Mouse (Mus musculus) ovary, postnatal 14 days (tissue): ENCODE measurements at regions not wholly inside any gene's neighbourhood (a gene's known extent, or its start where the extent isn't known, plus 50 kb on each side); places are given as distances from the start of the nearest gene placed in this dataset.

Experiments used
- DNase-seq: peaks from one replicate; pipeline ENCODE4 v3.0.0; 2022; ENCODE audit warnings: low spot score

- DNase-seq, result no peak
Measured at GRCm38 (mm10) chr3:154513566-154513965, 82.9 kb upstream of the Cryz start.

DNA sequence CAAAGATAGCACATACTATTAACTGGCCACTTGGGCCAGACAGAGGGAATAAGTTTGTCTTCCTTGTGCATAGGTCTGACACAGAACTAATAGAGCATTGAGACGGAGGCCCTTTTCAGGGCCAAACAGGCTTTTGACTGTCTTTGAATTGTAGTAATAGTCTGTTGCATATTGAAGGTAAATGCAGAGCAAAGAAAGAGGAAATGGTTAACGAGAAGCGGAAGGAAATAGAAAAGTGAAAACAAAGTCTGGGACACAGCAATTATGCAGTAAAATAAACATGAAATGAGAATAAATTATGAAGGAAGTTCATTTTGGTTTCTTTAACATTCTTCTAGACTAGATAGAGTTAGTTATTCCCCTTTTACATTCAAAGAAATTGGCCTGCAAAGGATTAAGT is 86.4 kb upstream of the Cryz start:
- DNase-seq, result no peak

DNA sequence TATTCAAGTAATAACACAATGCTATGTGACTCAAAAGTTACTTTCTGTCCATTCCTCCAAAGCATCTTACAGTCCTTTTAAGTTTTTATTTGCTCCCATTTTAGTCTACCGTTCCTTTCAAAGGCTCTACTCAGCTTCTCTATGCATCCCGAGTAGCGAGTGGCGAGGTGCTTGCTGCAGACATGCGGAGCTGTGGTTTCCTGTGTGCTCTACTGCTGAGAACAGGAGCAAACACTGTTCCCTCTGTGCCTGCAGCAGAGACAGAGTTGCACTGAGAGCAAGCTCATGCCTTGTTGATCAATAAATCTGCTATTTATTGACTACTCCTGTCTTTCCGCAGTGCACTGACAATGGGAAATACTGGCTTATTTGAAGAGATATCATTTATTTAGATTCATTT is 87.1 kb upstream of the Cryz start:
- no peak for DNase-seq

- DNase-seq, result no peak
Measured at GRCm38 (mm10) chr3:154493387-154493920, 103.1 kb upstream of the Cryz start.

GRCm38 (mm10) chr3:154472426-154472825 is 124.1 kb upstream of the Cryz start:
- DNase-seq, result no peak

DNA sequence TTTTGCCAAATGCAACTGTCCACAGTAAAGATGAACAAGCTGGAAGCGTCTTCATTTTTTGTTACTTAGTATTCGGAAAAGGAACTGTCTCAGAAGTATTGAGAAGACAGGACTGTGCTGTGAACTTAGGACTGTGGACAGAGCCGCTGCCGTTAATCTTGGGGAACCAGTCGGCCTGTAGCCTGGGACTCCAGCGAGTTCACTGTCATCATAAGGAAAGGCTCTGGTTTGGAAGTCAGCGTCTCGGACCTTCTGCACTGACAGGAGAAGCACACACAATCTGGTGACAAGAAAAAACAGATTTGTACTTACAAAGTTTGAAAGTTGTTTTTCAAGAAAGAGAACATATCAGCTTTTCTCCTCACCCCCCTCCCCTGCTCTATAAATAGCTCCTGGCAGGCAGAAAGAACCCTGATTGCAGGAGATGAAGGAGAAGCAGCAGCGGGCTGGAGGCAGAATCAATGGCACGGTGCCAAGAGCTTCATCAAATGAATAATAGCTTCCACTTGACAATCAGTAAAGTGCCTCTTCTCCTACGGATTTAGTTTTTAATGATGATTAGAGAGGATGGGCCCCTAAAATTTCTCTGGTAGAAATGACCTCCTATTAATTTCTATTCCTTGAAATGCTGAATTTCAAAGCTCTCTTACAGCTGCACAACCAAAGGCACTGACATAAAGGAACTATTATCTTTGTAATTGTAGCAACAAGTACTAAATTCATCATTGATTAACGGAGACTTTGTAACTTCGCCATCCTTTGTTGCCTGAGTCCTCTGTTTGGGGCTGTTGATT is 128.7 kb upstream of the Cryz start:
- no peak for DNase-seq

DNA sequence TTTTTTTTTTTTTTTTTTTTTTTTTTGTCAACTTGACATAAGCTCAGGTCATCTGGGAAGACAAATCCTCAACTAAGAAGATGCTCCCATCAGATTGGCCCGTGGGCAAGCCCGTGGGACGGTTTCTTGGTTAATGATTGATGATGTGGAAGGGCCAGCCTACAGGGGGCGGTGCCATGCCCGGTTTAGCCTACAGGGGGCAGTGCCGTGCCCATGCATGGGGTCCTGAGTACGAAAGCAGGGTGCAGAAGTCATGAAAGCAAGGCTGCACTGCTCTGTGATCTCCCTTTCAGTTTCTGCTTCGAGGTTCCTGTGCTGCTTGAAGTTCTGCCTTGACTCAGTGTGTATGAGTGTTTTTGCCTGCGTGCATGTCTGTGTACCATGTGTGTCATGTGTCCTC is 127.7 kb upstream of the Lhx8 start:
- no peak for DNase-seq

GRCm38 (mm10) chr3:154453025-154453424 is 122.6 kb upstream of the Lhx8 start:
- no peak for DNase-seq

- no peak for DNase-seq
Measured at GRCm38 (mm10) chr3:154452585-154452984, 122.1 kb upstream of the Lhx8 start.

GRCm38 (mm10) chr3:154451169-154451568 is 120.7 kb upstream of the Lhx8 start:
- no peak for DNase-seq

- no peak for DNase-seq
Measured at GRCm38 (mm10) chr3:154443351-154444075, 113.1 kb upstream of the Lhx8 start.

- DNase-seq, result peak; percentile 32
Measured at GRCm38 (mm10) chr3:154441454-154441853, 111.0 kb upstream of the Lhx8 start.

GRCm38 (mm10) chr3:154440899-154441298 is 110.4 kb upstream of the Lhx8 start:
- no peak for DNase-seq

DNA sequence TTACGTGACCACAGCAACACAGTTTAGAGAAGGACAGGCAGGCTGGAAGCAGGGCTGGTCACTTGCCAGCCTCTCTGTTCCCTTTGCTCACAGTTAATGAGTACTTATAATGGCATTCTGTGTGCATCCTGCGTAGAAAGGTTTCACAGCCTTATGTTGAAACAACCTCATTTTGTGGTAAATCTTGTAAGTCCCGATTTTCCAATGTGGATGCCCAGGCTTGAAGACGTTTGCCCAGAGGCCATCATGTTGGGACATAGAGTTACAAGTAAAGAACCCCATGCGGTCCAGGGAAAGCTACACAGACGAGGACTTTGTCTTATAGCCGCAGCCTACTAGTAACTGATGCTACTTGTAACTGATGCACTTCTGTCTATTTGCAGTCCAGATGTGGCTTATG is 100.4 kb upstream of the Lhx8 start:
- DNase-seq, result no peak

GRCm38 (mm10) chr3:154429666-154430065 is 99.2 kb upstream of the Lhx8 start:
- DNase-seq, result no peak

GRCm38 (mm10) chr3:154424589-154424988 is 94.1 kb upstream of the Lhx8 start:
- no peak for DNase-seq

GRCm38 (mm10) chr3:154421461-154421950 is 91.0 kb upstream of the Lhx8 start:
- no peak for DNase-seq

DNA sequence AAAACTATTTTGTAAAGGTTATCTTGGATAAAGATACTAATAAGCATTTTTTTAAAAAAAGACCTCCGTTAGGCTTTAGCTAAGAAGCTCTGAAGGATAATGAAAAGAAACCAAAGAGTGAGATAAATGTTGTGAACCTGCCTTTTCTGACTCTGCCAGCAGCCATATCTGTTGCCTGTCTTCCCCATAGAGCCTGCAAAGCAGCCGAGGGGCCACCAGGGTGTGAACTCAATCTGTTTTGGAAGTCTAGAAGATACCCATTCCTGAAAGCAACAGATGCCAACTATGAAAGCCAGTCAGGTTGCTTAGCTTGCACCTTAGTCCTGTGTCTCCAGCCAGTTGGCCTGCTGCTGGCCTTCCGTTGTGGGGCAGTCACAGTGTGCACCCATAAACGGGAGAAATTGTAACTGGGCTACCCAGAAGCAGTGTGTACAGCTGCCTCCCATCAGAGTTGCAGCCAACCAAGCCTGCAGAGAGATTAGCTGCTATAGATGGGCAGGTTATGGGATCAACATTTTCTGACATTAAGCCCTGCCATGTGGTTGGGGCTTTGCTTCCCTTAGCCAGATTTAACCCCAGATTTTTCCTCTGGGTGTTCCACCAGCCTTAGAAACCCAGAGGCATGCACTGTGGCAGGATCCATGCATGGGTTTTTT is 87.8 kb upstream of the Lhx8 start:
- no peak for DNase-seq

DNA sequence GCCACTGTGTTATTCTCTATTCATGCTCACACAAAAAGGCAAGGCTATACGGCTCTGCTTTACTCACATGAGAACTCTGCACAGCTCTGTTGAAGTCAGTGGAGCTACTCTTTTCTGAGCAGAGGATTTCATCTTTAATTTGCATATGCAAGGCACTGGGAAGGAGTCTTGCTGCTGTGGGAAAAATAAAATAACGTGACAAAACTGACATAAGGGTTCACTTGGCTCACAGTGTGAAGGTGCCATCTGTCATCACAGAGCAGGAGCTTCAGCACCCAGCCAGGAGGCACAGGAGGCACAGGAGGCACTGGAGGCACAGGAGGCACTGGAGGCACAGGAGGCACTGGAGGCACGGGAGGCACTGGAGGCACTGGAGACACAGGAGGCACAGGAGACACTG is 83.9 kb upstream of the Lhx8 start:
- no peak for DNase-seq

DNA sequence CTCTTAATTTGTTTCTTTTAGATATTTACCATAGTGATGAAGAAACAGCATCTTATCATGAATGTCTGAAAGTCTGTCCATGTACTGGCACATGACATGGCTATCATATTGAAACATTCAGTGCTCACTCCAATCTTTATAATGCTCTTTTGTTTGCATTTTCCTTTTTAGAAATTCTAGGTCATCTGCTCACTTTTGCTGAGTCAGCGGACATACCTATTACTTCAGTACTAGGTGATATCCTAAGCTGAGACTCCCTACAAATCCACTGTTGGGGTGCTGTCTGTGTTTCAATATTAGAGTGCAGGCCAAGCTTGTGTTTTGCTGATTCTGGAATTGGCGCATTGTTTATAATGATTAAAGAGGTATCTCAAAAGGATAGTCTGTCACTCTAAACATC is 79.8 kb upstream of the Lhx8 start:
- DNase-seq, result no peak

DNA sequence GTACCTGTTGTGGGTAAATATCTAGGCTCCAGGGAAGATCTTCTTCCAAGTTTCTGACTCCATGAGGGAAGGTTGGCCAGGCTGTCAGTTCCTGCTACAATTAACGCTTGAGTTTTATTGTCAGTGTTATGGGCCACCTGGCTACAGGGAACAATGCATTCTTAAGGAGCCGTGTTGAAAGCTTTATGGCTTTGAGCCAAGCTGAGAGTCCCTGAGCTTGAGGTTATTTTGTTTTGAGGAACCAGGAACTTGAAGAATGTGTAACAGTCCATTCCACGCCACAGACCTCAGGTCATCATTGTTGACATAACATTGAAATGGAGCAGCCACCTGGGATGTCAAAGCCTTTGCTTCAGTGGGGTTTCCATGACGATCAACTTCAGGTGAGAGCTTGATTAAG is 71.6 kb upstream of the Lhx8 start:
- DNase-seq, result peak; percentile 3

DNA sequence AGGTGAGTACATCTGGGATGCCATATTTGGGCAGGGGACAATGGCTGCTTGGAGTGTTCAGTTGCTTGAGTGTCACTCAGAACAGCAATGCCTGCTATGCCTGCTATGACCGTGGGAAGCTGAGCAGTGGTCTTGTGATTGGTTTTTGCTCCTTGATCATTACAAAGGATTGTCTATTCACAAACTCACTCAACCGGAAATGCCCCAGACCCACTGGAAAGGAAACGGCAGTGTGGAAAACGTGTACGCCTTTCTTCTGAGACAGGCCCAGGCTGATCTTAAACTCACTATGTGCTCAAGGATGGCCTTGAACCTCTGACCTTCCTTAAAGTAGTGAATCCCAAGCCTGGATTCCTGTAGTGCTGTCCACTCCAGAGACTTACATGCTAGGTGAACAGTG is 63.2 kb upstream of the Lhx8 start:
- no peak for DNase-seq

DNA sequence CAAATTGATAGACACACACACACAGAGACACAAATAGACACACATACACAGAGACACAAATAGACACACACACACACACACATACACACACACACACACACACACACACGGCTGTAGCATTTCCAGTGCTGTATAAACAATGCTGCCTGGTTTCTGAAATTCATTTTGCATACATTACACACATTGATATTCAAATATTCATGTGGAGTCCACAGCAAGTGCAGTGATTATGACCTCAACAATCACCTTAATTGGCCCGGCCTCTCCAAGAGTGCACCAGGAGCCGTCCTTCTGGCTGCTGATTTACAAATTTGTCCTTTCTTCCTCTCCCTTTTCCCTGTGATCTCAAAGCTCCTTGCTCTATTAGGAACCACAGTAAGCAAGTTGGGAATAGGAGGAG is 61.2 kb upstream of the Lhx8 start:
- DNase-seq, result no peak
